Mouse (Mus musculus) E14TG2a.4 (cell line): Measurements from ENCODE around the gene Tbp.

Source experiments
- CTCF ChIP-seq: conservative IDR thresholded peaks from 2 replicates; pipeline ENCODE4 v1.5.1; 2014; ENCODE audit warnings: low read length
- NANOG ChIP-seq: IDR thresholded peaks from 2 replicates; pipeline ENCODE4 v1.6.1; 2014; ENCODE audit warnings: borderline replicate concordance, low read length, mixed read lengths
- POU5F1 ChIP-seq: IDR thresholded peaks from 2 replicates; pipeline ENCODE4 v1.6.1; 2014; ENCODE audit warnings: low read length, borderline replicate concordance

DNA sequence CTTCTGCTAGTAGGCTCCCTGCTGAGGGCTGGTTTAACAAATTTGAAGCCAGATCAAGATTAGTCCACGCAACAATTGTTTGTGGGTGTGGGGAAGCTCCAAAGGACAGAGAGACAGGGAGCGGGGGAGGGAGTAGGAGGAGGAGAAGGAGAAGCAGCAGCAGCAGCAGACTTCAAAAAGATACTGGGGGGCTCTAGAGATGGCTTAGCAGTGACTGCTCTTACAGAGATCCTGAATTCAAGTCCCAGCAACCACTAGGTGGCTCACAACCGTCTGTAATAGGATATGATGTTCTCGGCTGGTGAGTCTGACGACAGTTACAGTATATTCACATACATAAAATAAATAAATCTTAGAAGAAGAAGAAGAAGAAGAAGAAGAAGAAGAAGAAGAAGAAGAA lies 30.5 kb downstream of the Tbp start:
- TF ChIP-seq CTCF (peak; percentile 29), NANOG (no peak), POU5F1 (no peak)
